Mouse (Mus musculus) liver, embryonic 14 days (tissue): ENCODE results near the gene Miip. TPM values are rescaled to one million over a fixed set of nuclear protein-coding genes. Genes with fewer than 3 reads are reported as not detected.

Experiments used
- polyA plus RNA-seq: library from polyadenylated mRNA; depleted of rRNA; stranded (reverse); fragments of >200 nt; gene quantifications from 2 replicates; pipeline ENCODE4 v1.2.3, GENCODE M21; 2012; rRNA removed

The Miip gene
- polyA plus RNA-seq, result 28.8 and 34.1 TPM in 2 replicates

GRCm38 (mm10) chr4:147868450-147869031, at the start of gene Miip, which contains the start of gene Fv1:
Miip (minus strand) TSS chr4:147868816.
Fv1 (plus strand) TSS chr4:147868979.

GRCm38 (mm10) chr4:147904313-147905089, 35.9 kb upstream of the Miip start, which contains the start of gene Mfn2:
Mfn2 (minus strand) TSS chr4:147904704.

GRCm38 (mm10) chr4:147847614-147848583, 20.7 kb downstream of the Miip start, which contains the start of gene Zfp933:
Zfp933 (minus strand) TSS chr4:147848366.

Other genes starting within 250 kb of the Miip start
- 1.6 and 1.7 TPM in 2 replicates for gene Zfp979, start 226.3 kb downstream of the Miip start, polyA plus RNA-seq
- gene Zfp534, start 166.3 kb downstream of the Miip start, polyA plus RNA-seq, result not detected in 2 replicates
- gene Zfp984, start 59.0 kb downstream of the Miip start, polyA plus RNA-seq, result 3.8 and 4.7 TPM in 2 replicates
- 1.1 and 1.3 TPM in 2 replicates for gene Zfp933, start 20.4 kb downstream of the Miip start, polyA plus RNA-seq
- 2.4 and 2.8 TPM in 2 replicates for gene Fv1, start 163 bp upstream of the Miip start, polyA plus RNA-seq
- gene Mfn2, start 35.9 kb upstream of the Miip start, polyA plus RNA-seq, result 7.7 and 8.6 TPM in 2 replicates
- gene Plod1, start 68.0 kb upstream of the Miip start, polyA plus RNA-seq, result 13.3 and 15.0 TPM in 2 replicates
- gene 2510039O18Rik, start 72.1 kb upstream of the Miip start, polyA plus RNA-seq, result 15.9 and 18.1 TPM in 2 replicates
- gene Nppb, start 117.0 kb upstream of the Miip start, polyA plus RNA-seq, result not detected in 2 replicates
- gene Nppa, start 131.9 kb upstream of the Miip start, polyA plus RNA-seq, result 0.03 TPM in 1 of 2 replicates, not detected in the other
- 2.5 and 2.7 TPM in 2 replicates for gene Clcn6, start 170.0 kb upstream of the Miip start, polyA plus RNA-seq
- 9.1 and 10.2 TPM in 2 replicates for gene Mthfr, start 170.3 kb upstream of the Miip start, polyA plus RNA-seq
- 3.4 and 4.0 TPM in 2 replicates for gene Agtrap, start 219.2 kb upstream of the Miip start, polyA plus RNA-seq